12 mouse cellular contexts compared by ENCODE assay signal in genomic region chr16:76355947-76356550, GRCm38 (mm10).
"Had no signal": no experiment of that assay in that cellular context is flagged by ENCODE, and none has a peak within 500 bp of the region (broad histone marks: within the 10 kb centered on the region; RNA-seq: fewer than 3 reads in every experiment).

No protein-coding gene starts in this region.

- H3K9me3 ChIP-seq: limb, embryonic 10.5 days; lung, embryonic 15.5 days; neural tube, embryonic 12.5 days; stomach, embryonic 15.5 days had no signal

- H3K27ac ChIP-seq: limb, embryonic 10.5 days; lung, embryonic 15.5 days; macrophage; neural tube, embryonic 12.5 days; stomach, embryonic 15.5 days had no signal

- H3K4me3 ChIP-seq: limb, embryonic 10.5 days; lung, embryonic 15.5 days; neural tube, embryonic 12.5 days; stomach, embryonic 15.5 days had no signal

- H3K4me1 ChIP-seq: stomach, embryonic 15.5 days had no signal

- H3K4me2 ChIP-seq: lung, embryonic 15.5 days; neural tube, embryonic 12.5 days; stomach, embryonic 15.5 days had no signal

- DNase-seq: kidney, adult 11 months; kidney, adult 9 months; kidney, postnatal 10 days; lung, postnatal 14 days; midbrain, embryonic 14.5 days; spleen, adult 18-20 months; thymus, postnatal 14 days had no signal

- H3K9ac ChIP-seq: lung, embryonic 15.5 days; neural tube, embryonic 12.5 days; stomach, embryonic 15.5 days had no signal

- H3K27me3 ChIP-seq: lung, embryonic 15.5 days; neural tube, embryonic 12.5 days; stomach, embryonic 15.5 days had no signal

- H3K36me3 ChIP-seq: lung, embryonic 15.5 days; neural tube, embryonic 12.5 days; stomach, embryonic 15.5 days had no signal
